Mouse (Mus musculus): Measurements from ENCODE around the gene Dut. TPM values are rescaled to one million over a fixed set of nuclear protein-coding genes. Genes with fewer than 3 reads are reported as not detected.

The Dut gene
- total RNA-seq (2015; ENCODE audit: low replicate concordance) (69.6 and 79.3 TPM in 2 replicates), total RNA-seq (2017; ENCODE audit: low replicate concordance) (80.2 and 93.8 TPM in 2 replicates)

DNA sequence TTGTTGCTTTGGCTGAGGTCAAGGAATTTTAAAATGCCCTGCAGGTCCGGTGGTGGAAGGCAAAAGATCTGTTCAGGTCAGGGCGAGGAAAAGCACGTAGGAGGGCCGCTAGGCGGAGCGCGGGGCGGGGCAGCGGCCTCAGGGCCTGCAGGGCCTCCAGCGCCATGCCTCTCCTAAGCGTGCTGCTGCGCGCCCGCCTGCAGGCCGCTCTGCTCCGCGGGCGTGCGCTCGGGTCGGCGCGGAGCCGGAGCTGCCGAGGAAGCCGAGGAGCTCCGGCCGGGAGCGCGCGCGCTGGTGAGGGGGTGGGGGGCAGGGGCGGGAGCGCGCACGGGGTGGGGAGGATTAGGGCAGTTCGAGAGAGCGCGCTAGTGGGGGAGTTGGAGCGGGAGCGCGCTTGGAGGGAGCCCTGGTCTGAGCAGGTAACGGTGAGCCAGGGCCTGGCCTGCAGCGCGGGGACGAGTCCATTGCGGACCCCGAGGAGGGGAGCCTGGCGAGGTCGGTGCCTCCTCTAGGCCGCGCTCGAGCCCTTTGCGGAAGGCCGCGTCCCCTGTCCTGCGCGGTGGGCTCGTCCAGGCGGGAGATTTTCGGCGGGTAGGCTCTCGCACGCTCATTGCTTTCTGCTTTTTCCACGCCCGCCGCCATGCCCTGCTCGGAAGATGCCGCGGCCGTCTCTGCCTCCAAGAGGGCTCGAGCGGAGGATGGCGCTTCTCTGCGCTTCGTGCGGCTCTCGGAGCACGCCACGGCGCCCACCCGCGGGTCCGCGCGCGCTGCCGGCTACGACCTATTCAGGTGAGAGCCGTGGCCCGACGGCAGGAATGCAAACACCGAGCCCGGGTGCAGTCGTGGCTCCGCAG, at the start of gene Dut:
Gene Dut (plus strand): TSS at position 83 of the 854 bp plus-strand sequence.
- ATAC-seq (replicated peaks; ENCODE audit: low FRiP score, poor library complexity, severe bottlenecking), result peak; percentile 83

DNA sequence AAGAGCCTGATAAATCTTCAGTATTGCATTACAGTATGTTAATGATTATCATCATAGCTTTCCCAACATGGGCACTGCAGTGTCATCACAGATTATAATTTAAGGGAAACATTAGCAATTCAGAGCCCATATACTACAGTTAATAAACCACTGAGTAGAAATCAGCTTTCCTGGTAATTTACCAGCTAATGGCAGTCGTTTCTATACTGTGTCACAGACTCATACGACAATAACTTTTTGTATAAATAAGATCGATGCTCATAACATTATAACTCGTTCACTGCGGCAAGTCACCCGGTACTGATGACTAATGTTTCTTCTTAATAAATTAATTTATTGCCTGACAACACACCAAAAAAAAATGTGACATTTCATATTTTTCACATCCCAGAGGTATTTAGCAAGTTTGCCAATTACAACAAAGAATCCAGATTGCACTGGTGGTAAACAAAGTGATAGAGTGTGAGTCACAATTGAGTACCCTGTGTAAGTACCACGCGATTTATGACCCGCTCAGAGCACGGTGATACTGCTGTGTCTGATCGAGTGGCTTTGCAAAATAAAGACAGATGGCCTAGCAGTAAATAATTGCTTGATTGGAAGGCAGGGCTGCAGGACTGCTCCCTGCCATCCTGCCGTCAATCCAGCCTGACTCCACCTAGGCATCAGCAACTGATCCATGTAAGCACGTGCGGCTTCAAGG, 37.9 kb upstream of the Dut start:
- no peak for ATAC-seq (replicated peaks; ENCODE audit: low FRiP score, poor library complexity, severe bottlenecking)

DNA sequence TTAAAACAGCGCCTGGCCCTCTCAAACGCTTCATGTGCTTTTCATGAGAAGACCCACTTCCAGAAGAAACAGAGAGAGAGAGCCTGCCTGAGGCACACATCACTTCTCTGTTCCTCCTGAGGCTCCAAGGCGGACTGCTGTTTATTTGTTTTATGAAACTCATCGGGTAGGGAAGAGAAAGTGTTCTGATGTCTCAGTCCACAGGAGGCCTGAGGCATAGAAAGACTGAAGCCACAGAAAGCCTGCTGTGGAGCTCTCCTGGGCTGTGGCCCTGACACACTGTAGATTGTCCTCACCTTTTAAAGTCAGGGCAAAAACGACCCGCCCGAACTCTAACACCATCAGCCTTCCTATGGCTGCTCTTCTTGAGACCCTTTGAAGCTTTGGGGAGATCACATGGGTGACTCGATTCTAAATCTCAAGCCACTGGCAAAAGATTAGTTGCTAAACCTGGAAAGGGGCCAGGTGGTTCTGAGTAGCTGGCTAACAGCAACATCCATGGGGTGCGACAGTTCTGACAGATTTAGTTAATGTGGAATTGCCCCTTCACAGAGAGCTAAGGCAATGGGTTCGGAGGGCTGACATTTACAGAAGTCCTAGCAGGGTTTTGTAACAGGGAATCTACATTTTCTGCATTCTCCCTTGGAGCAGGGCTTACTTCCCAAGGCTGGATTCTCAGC, 35.0 kb upstream of the Dut start:
- ATAC-seq (replicated peaks; ENCODE audit: low FRiP score, poor library complexity, severe bottlenecking), result no peak

DNA sequence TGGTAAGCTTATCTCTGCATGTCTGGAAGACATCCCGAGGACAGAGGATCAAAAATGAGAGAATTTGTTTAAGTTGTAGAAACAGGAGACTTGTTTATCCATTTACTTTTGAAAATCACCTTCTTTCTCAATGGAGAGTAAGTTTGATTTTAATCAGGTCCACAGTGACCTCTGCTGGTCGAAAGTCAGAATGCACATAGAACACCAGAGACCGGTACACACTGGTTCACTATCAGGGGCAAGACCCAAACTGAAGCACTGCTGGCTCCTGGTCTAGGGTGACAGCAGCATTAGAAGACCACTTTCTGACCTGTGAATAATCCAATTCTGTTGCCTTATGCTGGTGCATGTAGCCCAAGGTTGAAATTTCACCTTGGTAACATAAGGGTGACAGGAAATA, 32.4 kb upstream of the Dut start:
- ATAC-seq (replicated peaks; ENCODE audit: low FRiP score, poor library complexity, severe bottlenecking), result peak; percentile 70; the same call in 1 of the 2 replicates

DNA sequence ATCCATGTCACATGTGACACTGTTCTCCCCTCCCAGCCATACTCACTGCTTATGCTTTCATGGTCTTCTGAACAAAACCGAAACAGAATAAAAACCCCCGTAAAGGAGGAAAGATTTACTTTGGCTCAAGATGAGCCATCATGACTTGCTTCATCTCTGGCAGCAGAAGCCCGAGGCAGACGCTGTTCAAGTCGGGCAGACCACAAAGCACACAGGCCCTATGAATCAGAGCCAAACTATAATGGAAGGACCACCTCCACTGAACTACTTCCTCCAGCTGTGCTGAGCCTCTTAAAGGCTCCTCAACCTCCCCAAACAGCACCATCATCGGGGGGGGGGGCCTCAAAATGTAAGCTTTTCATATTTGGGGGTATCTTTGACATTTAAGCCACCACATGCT, 29.7 kb upstream of the Dut start:
- ATAC-seq (replicated peaks; ENCODE audit: low FRiP score, poor library complexity, severe bottlenecking), result no peak

DNA sequence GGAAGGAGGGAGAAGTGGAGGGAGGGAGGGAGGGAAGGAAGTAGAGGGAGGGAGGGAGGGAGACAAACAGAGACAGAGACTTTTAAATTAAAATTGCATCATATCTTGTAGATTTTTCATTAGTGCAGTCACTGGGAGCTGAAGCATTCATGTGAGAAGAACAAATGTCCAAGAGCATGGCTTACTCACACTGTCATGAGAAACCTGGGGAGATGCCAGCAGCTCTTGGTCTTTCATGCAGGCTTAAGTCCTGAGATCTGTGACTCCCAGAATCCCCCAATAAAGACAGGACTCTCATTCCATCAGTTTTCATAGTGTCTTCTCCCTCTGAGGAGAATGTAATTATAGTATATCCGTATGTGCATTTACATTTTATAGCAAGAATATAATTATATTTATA, 28.4 kb upstream of the Dut start:
- no peak for ATAC-seq (replicated peaks; ENCODE audit: low FRiP score, poor library complexity, severe bottlenecking)

DNA sequence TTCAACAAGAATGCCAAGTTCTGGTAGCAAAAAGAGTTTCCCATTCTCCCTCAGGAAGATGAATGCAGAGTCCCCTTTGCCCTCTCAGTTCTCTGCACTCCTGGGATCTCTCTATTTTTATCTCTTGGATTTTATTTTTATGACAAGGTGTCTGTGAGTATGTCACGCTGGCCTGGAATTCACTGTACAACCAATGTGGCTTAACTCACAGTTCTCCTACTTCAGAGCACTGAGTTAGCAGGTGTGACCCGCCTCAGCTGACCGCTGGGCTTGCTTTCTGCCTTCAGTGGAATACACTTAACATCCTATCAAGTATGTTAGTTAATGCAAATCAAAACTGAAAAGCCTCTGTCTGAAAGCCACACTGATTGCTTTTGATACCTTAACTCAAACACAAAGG, 27.7 kb upstream of the Dut start:
- no peak for ATAC-seq (replicated peaks; ENCODE audit: low FRiP score, poor library complexity, severe bottlenecking)

DNA sequence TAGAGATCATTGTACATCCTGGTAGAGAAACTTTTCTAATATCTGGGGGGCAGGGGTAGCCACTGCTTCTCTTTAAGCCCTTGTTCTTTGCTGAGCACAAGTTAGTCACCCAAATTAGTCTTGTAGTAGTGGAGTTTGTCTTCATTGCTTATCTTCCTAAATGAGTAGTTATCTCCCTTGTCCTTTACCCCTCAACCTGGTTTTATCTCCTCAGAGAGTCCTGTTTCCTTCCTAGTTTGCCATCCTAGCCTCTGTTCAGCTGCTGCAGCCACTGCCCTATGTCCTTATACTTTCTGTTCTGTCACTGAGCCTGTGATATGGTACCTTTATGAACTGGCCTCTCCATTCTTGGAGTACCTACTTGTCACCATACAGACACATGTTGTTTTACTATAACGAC, 25.3 kb upstream of the Dut start:
- ATAC-seq (replicated peaks; ENCODE audit: low FRiP score, poor library complexity, severe bottlenecking), result no peak

DNA sequence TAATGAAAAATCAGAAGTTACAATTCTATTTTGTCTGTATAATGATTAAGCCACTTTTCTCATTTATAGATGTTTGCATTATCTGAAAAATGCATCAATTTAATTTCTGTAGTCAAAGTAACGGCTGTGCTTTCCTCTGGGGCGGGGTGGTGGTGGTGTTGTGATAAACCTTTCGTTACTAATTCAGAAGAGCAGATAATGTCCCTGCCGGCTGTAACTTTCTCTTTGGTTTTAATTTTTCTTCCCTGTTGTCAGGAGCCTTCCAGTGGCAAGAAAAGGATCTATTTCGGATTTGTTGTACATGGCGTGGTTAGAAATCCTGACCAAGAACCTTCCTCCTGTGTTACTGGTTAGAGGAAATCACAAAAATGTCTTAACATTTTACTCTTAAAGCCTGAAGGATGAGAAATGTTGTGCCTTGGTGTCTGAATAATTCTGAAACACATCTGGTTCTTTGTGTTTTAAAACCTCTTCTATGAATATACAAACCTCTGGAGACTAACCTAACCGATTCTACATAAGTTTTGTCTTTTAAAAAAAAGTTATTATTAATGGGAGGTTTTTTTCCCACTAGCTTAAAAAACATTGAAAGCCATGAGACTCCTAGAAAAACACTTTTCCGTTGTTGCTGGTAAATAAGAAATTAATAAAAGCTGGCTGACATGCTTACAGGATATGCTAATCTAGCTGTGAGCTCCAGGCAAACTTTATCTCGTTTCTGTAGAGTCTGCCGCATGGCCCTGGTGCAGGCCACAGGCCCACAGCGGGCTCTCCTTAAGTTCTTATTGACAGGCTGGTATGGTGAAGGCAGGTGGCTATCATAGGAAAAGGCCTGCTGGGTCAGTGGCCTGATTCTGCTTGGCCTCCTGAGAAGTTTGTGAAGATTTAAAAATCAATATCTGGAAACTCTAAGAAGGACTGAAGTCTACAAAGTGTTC, 18.2 kb upstream of the Dut start:
- peak; percentile 65; the same call in 1 of the 2 replicates for ATAC-seq (replicated peaks; ENCODE audit: low FRiP score, poor library complexity, severe bottlenecking)

DNA sequence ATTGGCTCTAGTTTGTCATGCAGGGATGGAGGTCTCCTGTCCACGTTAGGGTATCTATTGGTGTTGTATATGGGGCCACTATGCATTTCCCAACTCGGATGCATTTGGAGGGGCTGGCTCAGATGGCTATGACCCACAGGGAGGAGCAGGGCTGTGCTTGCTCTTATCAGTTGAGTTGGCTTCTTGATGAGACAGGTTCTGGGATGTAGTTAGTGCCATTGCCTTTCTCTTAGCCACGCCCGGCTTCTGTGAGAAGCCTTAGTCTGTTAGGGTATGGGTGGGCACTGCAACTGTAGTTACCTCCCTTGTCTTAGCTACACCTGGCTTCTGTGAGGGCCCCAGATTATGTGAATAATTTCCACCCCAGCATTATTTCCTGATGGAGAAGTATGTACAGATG, 14.8 kb upstream of the Dut start:
- 0 out of 2 replicates have a peak, but pooled peaks have one; percentile 43 for ATAC-seq (replicated peaks; ENCODE audit: low FRiP score, poor library complexity, severe bottlenecking)

DNA sequence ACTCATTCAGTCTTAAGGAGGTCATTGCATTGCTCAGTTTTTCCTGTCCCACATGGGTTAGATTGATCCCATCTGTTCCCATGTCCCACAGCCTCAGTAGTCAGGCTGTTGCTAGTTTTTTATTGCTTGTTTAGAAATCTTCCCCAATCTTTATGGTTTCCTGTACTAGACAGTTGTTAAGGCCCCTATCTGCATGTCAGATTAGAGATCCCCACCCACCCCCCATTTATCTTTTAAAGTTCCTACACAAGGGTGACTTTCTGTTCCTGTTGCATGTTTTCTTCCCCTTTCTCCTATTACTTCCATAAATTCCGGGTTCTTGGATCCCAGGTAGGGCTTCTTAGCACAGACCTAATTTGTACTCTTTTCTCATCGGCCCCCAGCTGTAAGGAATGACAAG, 13.5 kb upstream of the Dut start:
- ATAC-seq (replicated peaks; ENCODE audit: low FRiP score, poor library complexity, severe bottlenecking), result no peak

DNA sequence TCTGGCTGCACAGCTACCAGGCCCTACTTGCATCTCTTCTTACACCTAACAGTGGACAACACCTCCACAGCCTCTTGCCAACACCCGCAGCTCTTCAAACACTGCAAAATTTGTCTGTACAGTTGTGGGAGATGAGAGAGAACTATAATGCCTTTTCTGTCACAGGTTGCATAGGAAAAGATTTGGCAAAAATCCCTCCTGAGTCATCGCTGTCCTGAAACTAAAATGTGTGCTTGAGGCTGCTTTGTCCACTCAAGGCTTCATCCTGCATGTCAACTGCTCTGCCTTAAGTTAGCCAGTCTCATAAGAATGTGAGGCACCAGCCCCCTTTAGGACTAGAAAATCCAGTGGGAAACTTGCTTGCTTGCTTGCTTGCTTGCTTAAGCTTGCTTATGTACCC, 12.9 kb upstream of the Dut start:
- ATAC-seq (replicated peaks; ENCODE audit: low FRiP score, poor library complexity, severe bottlenecking), result no peak

DNA sequence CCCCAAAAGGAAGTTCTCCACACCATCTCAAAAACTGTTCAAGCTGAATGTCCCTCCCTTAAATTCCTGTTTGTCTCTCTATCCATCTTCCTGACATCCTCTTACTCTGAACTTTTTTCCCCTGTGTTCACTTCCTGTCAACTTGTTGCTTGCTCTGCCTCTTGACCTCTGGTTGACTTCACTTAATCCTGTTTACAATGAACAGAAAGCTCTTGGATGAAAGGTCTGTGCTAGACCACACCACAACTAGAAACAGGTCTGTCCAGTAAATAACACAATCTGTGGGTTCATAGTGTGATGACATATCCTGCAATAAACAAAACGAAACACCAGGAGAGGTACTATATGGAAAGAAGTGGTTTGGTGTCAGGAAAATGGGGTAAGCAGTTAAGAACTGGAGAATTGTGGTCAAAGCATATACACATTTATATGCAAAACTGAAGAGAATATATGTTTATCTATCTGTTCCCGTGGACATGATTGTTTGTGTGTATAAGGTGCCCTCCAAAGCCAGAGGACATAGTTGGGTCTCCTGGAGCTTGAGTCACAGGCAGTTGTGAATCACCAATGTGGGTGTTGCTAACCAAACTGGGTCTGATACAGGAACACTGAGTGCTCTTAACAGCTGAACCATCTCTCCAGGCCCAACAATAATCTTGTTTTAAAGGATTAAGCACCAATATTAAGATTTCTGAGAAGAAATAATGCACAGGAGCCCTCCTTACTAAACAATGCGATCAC, 1.3 kb upstream of the Dut start:
- no peak for ATAC-seq (replicated peaks; ENCODE audit: low FRiP score, poor library complexity, severe bottlenecking)

DNA sequence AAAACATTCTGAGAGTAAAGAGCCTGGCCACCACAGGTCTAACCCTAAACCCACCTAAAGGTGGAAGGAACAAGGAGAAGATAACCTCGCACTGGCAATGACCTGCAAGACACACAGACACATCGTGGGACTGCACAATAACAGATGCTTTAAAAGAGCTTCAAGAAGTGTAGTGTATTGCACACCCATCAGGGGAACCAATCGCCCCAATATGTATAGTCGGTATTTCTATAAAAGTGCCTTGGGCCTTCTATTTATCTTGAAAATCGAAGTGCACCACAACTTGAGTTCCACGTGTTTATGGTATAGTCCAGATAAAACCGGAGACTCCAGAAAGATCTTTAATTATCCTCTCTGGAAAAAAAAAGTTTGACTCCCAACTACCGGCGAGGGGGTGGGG, 321 bp upstream of the Dut start:
- ATAC-seq (replicated peaks; ENCODE audit: low FRiP score, poor library complexity, severe bottlenecking), result no peak

DNA sequence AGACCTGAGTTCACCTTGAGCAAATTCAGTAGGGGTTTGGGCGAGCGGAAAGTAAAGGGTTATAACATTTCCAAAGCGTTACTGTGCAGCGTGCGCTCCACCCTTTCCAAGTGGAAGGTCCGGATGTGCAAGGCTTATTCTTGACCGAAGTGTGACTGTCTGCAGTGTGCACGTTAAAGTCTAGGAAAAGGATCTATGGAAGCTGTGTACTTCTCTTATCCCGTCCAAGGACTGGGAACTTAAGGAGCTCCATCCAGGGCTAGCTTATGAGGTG, 909 bp downstream of the Dut start:
- 0 out of 2 replicates have a peak, but pooled peaks have one; percentile 4 for ATAC-seq (replicated peaks; ENCODE audit: low FRiP score, poor library complexity, severe bottlenecking)

DNA sequence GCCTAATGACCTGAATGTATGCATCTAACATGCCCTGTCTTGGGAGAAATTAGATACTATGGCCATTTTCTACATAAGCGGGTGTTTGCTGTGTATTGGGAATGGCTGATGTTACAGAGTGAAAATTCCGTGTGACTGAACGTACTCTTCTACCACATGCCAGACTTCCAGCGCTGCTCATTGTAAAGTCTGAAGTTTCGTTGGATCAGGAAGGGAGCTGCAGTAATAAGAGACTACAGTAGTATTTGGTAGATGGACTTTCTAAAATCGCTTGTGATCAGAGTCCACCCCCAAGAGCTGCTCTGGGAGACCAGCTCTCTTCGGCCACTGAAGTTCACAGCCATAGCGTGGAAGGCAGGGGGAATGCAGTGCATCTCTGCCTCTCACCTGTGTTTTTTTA, 1.3 kb downstream of the Dut start:
- ATAC-seq (replicated peaks; ENCODE audit: low FRiP score, poor library complexity, severe bottlenecking), result no peak

DNA sequence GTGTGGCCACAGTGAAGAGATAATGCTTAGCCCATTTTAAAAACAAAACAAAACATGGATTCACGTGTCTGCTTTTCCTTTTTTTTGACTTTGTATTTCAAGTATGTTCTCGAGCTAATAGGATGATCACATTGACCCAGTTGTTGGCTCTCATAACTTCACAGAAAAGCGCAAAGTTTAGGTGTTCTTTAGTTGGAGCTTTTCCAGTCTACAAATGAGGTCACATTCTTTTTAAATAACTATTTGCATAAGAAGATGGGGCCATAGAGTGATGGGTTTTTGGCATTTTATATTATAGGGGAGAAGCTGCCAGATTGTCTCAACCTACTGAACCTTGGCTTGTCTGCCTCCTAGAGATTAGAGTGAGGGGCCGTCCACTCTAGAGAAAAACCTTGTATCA, 2.3 kb downstream of the Dut start:
- ATAC-seq (replicated peaks; ENCODE audit: low FRiP score, poor library complexity, severe bottlenecking), result no peak

DNA sequence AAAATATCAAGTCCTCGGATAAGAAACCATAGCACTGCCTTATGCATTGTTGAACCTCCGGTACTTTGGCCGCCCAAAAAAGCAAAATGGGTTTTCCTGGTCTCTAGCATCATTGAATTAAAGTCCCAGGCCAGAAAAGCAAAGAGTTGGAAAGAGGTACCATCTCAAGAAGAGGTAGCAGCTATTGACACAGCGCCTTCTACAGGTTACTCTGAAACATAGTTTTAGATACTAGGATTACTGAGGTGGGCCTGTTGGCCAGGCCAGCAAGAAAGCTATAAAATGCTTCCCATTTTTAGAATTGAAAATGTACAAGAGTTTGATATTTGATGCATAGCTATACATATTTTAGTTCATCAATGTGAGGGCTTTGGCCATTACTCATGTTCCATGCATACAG, 2.9 kb downstream of the Dut start:
- ATAC-seq (replicated peaks; ENCODE audit: low FRiP score, poor library complexity, severe bottlenecking), result no peak

DNA sequence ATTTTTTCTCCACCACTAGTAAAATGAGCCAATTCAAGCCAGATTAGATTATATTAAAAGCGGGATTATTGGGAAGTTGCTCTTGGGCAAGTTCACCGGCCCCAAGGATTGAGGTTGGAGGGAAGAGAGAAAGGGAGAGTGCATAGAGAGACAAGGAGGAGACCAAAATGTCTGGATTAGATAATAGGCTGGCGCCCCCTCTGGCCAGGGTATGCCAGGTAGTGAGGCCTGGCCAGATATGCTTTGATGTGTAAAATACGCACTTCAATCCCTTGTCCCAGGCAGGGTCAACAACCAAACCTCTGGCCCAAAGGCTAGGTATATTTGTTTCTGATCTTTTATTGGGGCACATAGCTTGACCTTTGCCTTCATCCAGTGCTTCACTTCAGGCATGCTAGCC, 4.8 kb downstream of the Dut start:
- ATAC-seq (replicated peaks; ENCODE audit: low FRiP score, poor library complexity, severe bottlenecking), result no peak

Data from erythroid progenitor cell, adult 5-6 weeks (primary cell).